Mouse (Mus musculus) myocyte (in vitro differentiated cells): ENCODE data around the gene Ipo9.

Experiments used
- CEBPB ChIP-seq: IDR thresholded peaks from 2 replicates; pipeline ENCODE4 v1.6.1; 2011; ENCODE audit warnings: mild to moderate bottlenecking, moderate library complexity; ENCODE audit not compliant: poor library complexity, insufficient read depth, severe bottlenecking
- POLR2A ChIP-seq: IDR thresholded peaks from one replicate; pipeline ENCODE4 v1.6.1; 2011; ENCODE audit warnings: low read depth, mild to moderate bottlenecking, control low read depth, moderate library complexity; ENCODE audit not compliant: insufficient read length
- POLR2AphosphoS2 ChIP-seq: IDR thresholded peaks from one replicate; pipeline ENCODE4 v1.6.1; 2011; ENCODE audit warnings: low read depth, control low read depth; ENCODE audit not compliant: insufficient read length
- REST ChIP-seq: IDR thresholded peaks from one replicate; pipeline ENCODE4 v1.6.1; 2011; ENCODE audit warnings: mild to moderate bottlenecking, control low read depth, moderate library complexity; ENCODE audit not compliant: insufficient read depth, insufficient read length

GRCm38 (mm10) chr1:135462304-135462703 is 32.0 kb upstream of the Ipo9 start:
- TF ChIP-seq POLR2A = no peak
- no peak for TF ChIP-seq POLR2AphosphoS2
- no peak for TF ChIP-seq REST
- no peak for TF ChIP-seq CEBPB
